Mouse (Mus musculus) liver, postnatal 0 days (tissue): ENCODE measurements around the gene Aldh1a3.

Experiments used
- CTCF ChIP-seq: sonication (generic); IDR thresholded peaks from 2 replicates; pipeline ENCODE4 v1.5.1; 2016; ENCODE audit warnings: antibody characterized with exemption, low read depth
- EP300 ChIP-seq: IDR thresholded peaks from 2 replicates; pipeline ENCODE4 v1.6.1; 2016; ENCODE audit warnings: antibody characterized with exemption, low read depth, mild to moderate bottlenecking

- no peak for TF ChIP-seq EP300
- TF ChIP-seq CTCF: no peak
Observed at GRCm38 (mm10) chr7:66451622-66452295, 24.4 kb upstream of the Aldh1a3 start.
